Mouse (Mus musculus): ENCODE results near the gene Ptdss2. TPM values are rescaled to one million over a fixed set of nuclear protein-coding genes. Genes with fewer than 3 reads are reported as not detected.

Gene Ptdss2
- total and polyA plus RNA-seq, 2 experiments from 2014 or later = 35.5 to 54.8 TPM

- no peak overlapping the region for H3K9ac ChIP-seq (replicated peaks; ENCODE audit: low read depth, low read length)
- H3K9me3 ChIP-seq (replicated peaks; ENCODE audit: control insufficient read depth, low read length) = no peaks in the 10 kb centered on the region
- WGBS = 39% methylated on average over 3 of the region's 3 CpGs
- DNase-seq (ENCODE audit: low spot score) (no peak), ATAC-seq (ENCODE audit: insufficient read depth, low read depth) (no peak)
- no peaks in the 10 kb centered on the region for H3K36me3 ChIP-seq (replicated peaks; ENCODE audit: control insufficient read depth, insufficient read depth, low read length)
- H3K4me2 ChIP-seq (ENCODE audit: low read depth, low read length) = no peak overlapping the region
- H3K4me1 ChIP-seq (ENCODE audit: control insufficient read depth, insufficient read depth) = 0 out of 2 replicates have a peak, but pooled peaks cover 3% of the 10 kb centered on the region
- no peak overlapping the region for H3K4me3 ChIP-seq (ENCODE audit: low read depth, low read length)
- no peak overlapping the region for H3K27ac ChIP-seq (ENCODE audit: low read depth)
- TF ChIP-seq EP300 (IDR thresholded peaks at IDR 0.05; ENCODE audit: low read depth) = no peak
- no peak for TF ChIP-seq CTCF (IDR thresholded peaks at IDR 0.05; ENCODE audit: low read depth)
- peaks cover 23% of the 10 kb centered on the region; the same call in 1 of the 2 replicates for H3K27me3 ChIP-seq (ENCODE audit: control insufficient read depth, insufficient read depth, low read length)
Observed at GRCm38 (mm10) chr7:141103161-141103560, 19.0 kb upstream of the Ptdss2 start.

GRCm38 (mm10) chr7:141115874-141116273 lies 6.3 kb upstream of the Ptdss2 start:
- DNase-seq (ENCODE audit: low spot score) (no peak), ATAC-seq (ENCODE audit: insufficient read depth, low read depth) (no peak)
- no peaks in the 10 kb centered on the region for H3K4me1 ChIP-seq (ENCODE audit: control insufficient read depth, insufficient read depth)
- TF ChIP-seq EP300 (IDR thresholded peaks at IDR 0.05; ENCODE audit: low read depth) = no peak
- no peak for TF ChIP-seq CTCF (IDR thresholded peaks at IDR 0.05; ENCODE audit: low read depth)
- 72% methylated on average over 9 of the region's 9 CpGs for WGBS
- H3K4me3 ChIP-seq (ENCODE audit: low read depth, low read length) = no peak overlapping the region
- H3K9ac ChIP-seq (replicated peaks; ENCODE audit: low read depth, low read length) = no peak overlapping the region
- H3K27ac ChIP-seq (ENCODE audit: low read depth) = no peak overlapping the region
- no peak overlapping the region for H3K4me2 ChIP-seq (ENCODE audit: low read depth, low read length)
- no peaks in the 10 kb centered on the region for H3K9me3 ChIP-seq (replicated peaks; ENCODE audit: control insufficient read depth, low read length)
- no peaks in the 10 kb centered on the region for H3K36me3 ChIP-seq (replicated peaks; ENCODE audit: control insufficient read depth, insufficient read depth, low read length)
- 0 out of 2 replicates have a peak, but pooled peaks cover 6% of the 10 kb centered on the region for H3K27me3 ChIP-seq (ENCODE audit: control insufficient read depth, insufficient read depth, low read length)

- Histone ChIP-seq H3K36me3 (replicated peaks; ENCODE audit: control insufficient read depth, insufficient read depth, low read length) (no peaks in the 10 kb centered on the region), H3K27ac (ENCODE audit: low read depth) (no peak within 1 kb of the TSS), H3K4me3 (ENCODE audit: low read depth, low read length) (no peak within 1 kb of the TSS), H3K9me3 (replicated peaks; ENCODE audit: control insufficient read depth, low read length) (no peaks in the 10 kb centered on the region), H3K4me1 (ENCODE audit: control insufficient read depth, insufficient read depth) (no peaks in the 10 kb centered on the region), H3K4me2 (ENCODE audit: low read depth, low read length) (no peak within 1 kb of the TSS), H3K27me3 (ENCODE audit: control insufficient read depth, insufficient read depth, low read length) (0 out of 2 replicates have a peak, but pooled peaks cover 6% of the 10 kb centered on the region), H3K9ac (replicated peaks; ENCODE audit: low read depth, low read length) (no peak within 1 kb of the TSS)
- DNase-seq (ENCODE audit: low spot score) (no peak), ATAC-seq (ENCODE audit: insufficient read depth, low read depth) (no peak)
- no peak for TF ChIP-seq EP300 (IDR thresholded peaks at IDR 0.05; ENCODE audit: low read depth)
- no peak for TF ChIP-seq CTCF (IDR thresholded peaks at IDR 0.05; ENCODE audit: low read depth)
- 24% methylated on average over 9 of the region's 9 CpGs for WGBS
Observed at GRCm38 (mm10) chr7:141117636-141118035, 4.5 kb upstream of the Ptdss2 start, which contains the start of gene Ano9. TSS of gene Ano9 (minus strand) at chr7:141117806.

GRCm38 (mm10) chr7:141119487-141119886 lies 2.7 kb upstream of the Ptdss2 start:
- no peak for ATAC-seq (ENCODE audit: insufficient read depth, low read depth)
- 56% methylated on average over 3 of the region's 3 CpGs for WGBS
- no peak overlapping the region for H3K9ac ChIP-seq (replicated peaks; ENCODE audit: low read depth, low read length)
- no peak for DNase-seq (ENCODE audit: low spot score)
- no peak overlapping the region for H3K4me2 ChIP-seq (ENCODE audit: low read depth, low read length)
- H3K4me3 ChIP-seq (ENCODE audit: low read depth, low read length) = no peak overlapping the region
- TF ChIP-seq EP300 (IDR thresholded peaks at IDR 0.05; ENCODE audit: low read depth) (no peak), CTCF (IDR thresholded peaks at IDR 0.05; ENCODE audit: low read depth) (no peak)
- 0 out of 2 replicates have a peak, but pooled peaks cover 7% of the 10 kb centered on the region for H3K4me1 ChIP-seq (ENCODE audit: control insufficient read depth, insufficient read depth)
- no peak overlapping the region for H3K27ac ChIP-seq (ENCODE audit: low read depth)
- no peaks in the 10 kb centered on the region for H3K36me3 ChIP-seq (replicated peaks; ENCODE audit: control insufficient read depth, insufficient read depth, low read length)
- H3K27me3 ChIP-seq (ENCODE audit: control insufficient read depth, insufficient read depth, low read length) = 0 out of 2 replicates have a peak, but pooled peaks cover 6% of the 10 kb centered on the region
- no peaks in the 10 kb centered on the region for H3K9me3 ChIP-seq (replicated peaks; ENCODE audit: control insufficient read depth, low read length)

GRCm38 (mm10) chr7:141120605-141121004 lies 1.6 kb upstream of the Ptdss2 start:
- WGBS = 78% methylated on average over 3 of the region's 3 CpGs
- no peak overlapping the region for H3K4me3 ChIP-seq (ENCODE audit: low read depth, low read length)
- no peak overlapping the region for H3K4me2 ChIP-seq (ENCODE audit: low read depth, low read length)
- H3K9ac ChIP-seq (replicated peaks; ENCODE audit: low read depth, low read length) = no peak overlapping the region
- H3K27me3 ChIP-seq (ENCODE audit: control insufficient read depth, insufficient read depth, low read length) = 0 out of 2 replicates have a peak, but pooled peaks cover 6% of the 10 kb centered on the region
- H3K9me3 ChIP-seq (replicated peaks; ENCODE audit: control insufficient read depth, low read length) = no peaks in the 10 kb centered on the region
- H3K4me1 ChIP-seq (ENCODE audit: control insufficient read depth, insufficient read depth) = 0 out of 2 replicates have a peak, but pooled peaks cover 7% of the 10 kb centered on the region
- TF ChIP-seq EP300 (IDR thresholded peaks at IDR 0.05; ENCODE audit: low read depth) (no peak), CTCF (IDR thresholded peaks at IDR 0.05; ENCODE audit: low read depth) (no peak)
- H3K27ac ChIP-seq (ENCODE audit: low read depth) = no peak overlapping the region
- no peak for DNase-seq (ENCODE audit: low spot score)
- H3K36me3 ChIP-seq (replicated peaks; ENCODE audit: control insufficient read depth, insufficient read depth, low read length) = no peaks in the 10 kb centered on the region
- no peak for ATAC-seq (ENCODE audit: insufficient read depth, low read depth)

GRCm38 (mm10) chr7:141121051-141121531 lies 1.1 kb upstream of the Ptdss2 start:
- TF ChIP-seq CTCF (IDR thresholded peaks at IDR 0.05; ENCODE audit: low read depth) (no peak), EP300 (IDR thresholded peaks at IDR 0.05; ENCODE audit: low read depth) (no peak)
- Histone ChIP-seq H3K27me3 (ENCODE audit: control insufficient read depth, insufficient read depth, low read length) (0 out of 2 replicates have a peak, but pooled peaks cover 6% of the 10 kb centered on the region), H3K4me3 (ENCODE audit: low read depth, low read length) (no peak overlapping the region), H3K4me2 (ENCODE audit: low read depth, low read length) (no peak overlapping the region), H3K9me3 (replicated peaks; ENCODE audit: control insufficient read depth, low read length) (no peaks in the 10 kb centered on the region), H3K9ac (replicated peaks; ENCODE audit: low read depth, low read length) (no peak overlapping the region), H3K36me3 (replicated peaks; ENCODE audit: control insufficient read depth, insufficient read depth, low read length) (no peaks in the 10 kb centered on the region), H3K27ac (ENCODE audit: low read depth) (no peak overlapping the region), H3K4me1 (ENCODE audit: control insufficient read depth, insufficient read depth) (0 out of 2 replicates have a peak, but pooled peaks cover 7% of the 10 kb centered on the region)
- ATAC-seq (ENCODE audit: insufficient read depth, low read depth) = no peak
- no peak for DNase-seq (ENCODE audit: low spot score)
- WGBS = 67% methylated on average over 5 of the region's 5 CpGs
